Mouse (Mus musculus): Measurements from ENCODE around the gene Klhl30.
A peak's percentile ranks its signal among the peaks of the same experiment; 100 is the strongest.

Gene Klhl30

GRCm38 (mm10) chr1:91350841-91351240 lies at the start of gene Klhl30:
Gene Klhl30, plus strand, starts transcription at chr1:91351016.
- no peak for DNase-seq (ENCODE audit: low spot score in 2 of 2)

- DNase-seq (ENCODE audit: low spot score in 2 of 2), result no peak
Measured at GRCm38 (mm10) chr1:91301206-91301920, 49.5 kb upstream of the Klhl30 start.

DNA sequence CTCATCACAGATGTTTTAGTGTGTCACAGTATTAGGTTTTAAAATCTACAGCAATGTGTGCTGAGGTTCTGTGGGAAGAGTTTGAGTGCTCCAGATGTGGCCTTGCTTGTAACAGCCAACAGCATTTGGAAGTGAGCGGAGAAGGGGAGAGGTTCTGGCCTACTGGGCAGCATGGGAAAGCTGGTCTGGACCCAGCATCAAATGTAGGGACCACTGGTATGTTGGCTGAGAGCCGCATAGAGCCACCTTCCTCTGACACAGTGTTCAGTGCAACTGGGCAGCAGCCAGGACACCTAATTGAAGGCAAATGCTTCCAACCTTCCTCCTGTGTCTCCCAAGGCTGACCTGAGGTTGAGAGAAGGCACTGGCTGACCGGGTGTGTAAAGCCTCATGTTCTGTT lies 48.8 kb upstream of the Klhl30 start:
- DNase-seq (ENCODE audit: low spot score in 2 of 2), result no peak

- DNase-seq (ENCODE audit: low spot score in 2 of 2), result no peak
Measured at GRCm38 (mm10) chr1:91304621-91305020, 46.2 kb upstream of the Klhl30 start.

- DNase-seq (ENCODE audit: low spot score in 2 of 2), result no peak
Measured at GRCm38 (mm10) chr1:91309366-91310085, 41.3 kb upstream of the Klhl30 start.

GRCm38 (mm10) chr1:91312273-91312672 lies 38.5 kb upstream of the Klhl30 start:
- no peak for DNase-seq (ENCODE audit: low spot score in 2 of 2)

GRCm38 (mm10) chr1:91313251-91313650 lies 37.6 kb upstream of the Klhl30 start:
- DNase-seq (ENCODE audit: low spot score in 2 of 2), result no peak

DNA sequence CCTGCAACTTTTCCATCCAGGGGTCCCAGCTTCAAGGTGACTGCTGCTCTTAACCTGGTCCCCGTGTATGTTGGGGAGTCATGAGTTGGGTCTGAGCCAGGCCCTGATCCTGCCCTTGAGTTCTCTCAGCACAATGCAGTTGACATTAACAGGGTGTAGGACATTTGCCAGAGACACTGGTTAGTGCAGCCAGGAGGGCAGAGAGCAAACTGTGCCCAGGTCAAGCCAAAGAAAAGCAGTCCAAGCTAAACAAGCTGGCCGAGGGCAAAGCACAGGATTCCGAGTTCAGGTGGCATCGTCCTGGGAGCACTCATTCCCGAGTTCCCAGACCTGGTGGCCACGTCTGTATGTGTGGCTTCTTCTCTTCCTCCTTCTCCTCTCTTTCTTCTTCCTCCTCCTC lies 33.2 kb upstream of the Klhl30 start:
- DNase-seq (ENCODE audit: low spot score in 2 of 2), result no peak

- no peak for DNase-seq (ENCODE audit: low spot score in 2 of 2)
Measured at GRCm38 (mm10) chr1:91321760-91322438, 28.9 kb upstream of the Klhl30 start, which contains the start of gene Espnl. Gene Espnl, plus strand, starts transcription at chr1:91322075.

- no peak for DNase-seq (ENCODE audit: low spot score in 2 of 2)
Measured at GRCm38 (mm10) chr1:91324646-91325045, 26.2 kb upstream of the Klhl30 start.

GRCm38 (mm10) chr1:91325488-91326042 lies 25.3 kb upstream of the Klhl30 start:
- DNase-seq (ENCODE audit: low spot score in 2 of 2), result no peak

DNA sequence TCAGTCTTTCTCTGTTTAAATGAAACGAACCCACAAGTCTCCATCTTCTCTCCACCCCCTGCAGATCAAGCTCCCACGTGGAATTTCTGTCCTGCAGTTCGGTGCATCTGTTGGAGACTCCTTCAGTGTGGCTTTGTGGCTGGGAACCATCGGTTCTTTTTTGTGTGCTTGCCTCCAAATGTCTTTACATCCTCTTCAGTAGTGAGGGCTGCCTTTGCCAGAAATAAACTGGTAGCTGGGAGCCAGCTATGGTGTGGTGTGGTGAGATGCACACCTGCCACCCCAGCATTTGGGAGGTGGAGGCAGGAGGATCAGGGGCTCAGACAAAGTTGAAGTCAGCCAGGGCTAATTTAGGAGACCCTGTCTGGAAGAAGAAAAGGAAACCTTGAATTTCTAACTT lies 18.7 kb upstream of the Klhl30 start:
- DNase-seq (ENCODE audit: low spot score in 2 of 2), result no peak

GRCm38 (mm10) chr1:91333582-91333981 lies 17.2 kb upstream of the Klhl30 start:
- DNase-seq (ENCODE audit: low spot score in 2 of 2), result no peak

- no peak for DNase-seq (ENCODE audit: low spot score in 2 of 2)
Measured at GRCm38 (mm10) chr1:91337355-91337754, 13.5 kb upstream of the Klhl30 start.

GRCm38 (mm10) chr1:91344001-91344400 lies 6.8 kb upstream of the Klhl30 start:
- DNase-seq (ENCODE audit: low spot score in 2 of 2), result no peak

GRCm38 (mm10) chr1:91344921-91345685 lies 5.7 kb upstream of the Klhl30 start:
- DNase-seq (ENCODE audit: low spot score in 2 of 2), result no peak

DNA sequence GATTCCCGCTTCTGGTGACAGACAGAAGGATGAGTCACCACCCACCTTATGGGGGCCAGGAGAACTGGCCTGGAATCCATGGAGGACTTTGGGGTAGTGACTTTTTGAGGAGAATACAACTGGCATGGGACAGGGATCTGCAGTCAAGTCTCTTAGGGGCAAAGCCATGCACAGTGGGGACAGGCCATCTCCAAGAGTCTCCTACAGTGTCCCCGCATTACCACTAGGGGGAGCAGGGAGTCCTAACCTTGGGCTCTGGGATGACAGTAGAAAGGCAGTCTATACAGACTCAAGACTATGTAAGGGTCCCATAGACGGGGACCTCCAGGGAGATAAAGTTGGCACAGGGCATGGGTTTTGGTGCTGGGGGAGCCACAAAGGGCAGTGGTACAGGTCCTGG lies 3.9 kb upstream of the Klhl30 start:
- peak; percentile 46 to 50 for DNase-seq (ENCODE audit: low spot score in 2 of 2)

DNA sequence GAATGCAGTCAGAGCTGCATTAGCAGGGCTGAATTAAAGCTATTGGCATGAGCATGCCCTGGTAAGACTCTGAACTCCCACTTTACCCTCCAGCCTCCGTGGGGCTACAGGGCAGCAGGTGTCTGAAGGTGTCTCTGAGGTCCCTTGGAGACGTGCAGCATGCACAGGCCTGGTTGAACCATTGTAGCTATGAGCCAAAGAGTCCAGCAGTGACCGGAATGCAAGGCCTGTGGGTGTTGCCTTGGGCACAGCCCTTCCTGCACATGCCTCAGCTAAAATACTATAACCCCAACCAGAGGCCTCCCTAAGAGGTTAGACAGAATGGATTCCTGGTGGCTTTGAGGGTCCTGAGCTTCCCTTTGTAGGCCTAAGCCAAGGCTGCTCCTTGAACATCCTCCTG lies 433 bp downstream of the Klhl30 start:
- DNase-seq (ENCODE audit: low spot score in 2 of 2), result no peak

- DNase-seq (ENCODE audit: low spot score in 2 of 2), result no peak
Measured at GRCm38 (mm10) chr1:91352277-91352676, 1.5 kb downstream of the Klhl30 start.

- DNase-seq (ENCODE audit: low spot score in 2 of 2), result no peak
Measured at GRCm38 (mm10) chr1:91356105-91356504, 5.3 kb downstream of the Klhl30 start.

DNA sequence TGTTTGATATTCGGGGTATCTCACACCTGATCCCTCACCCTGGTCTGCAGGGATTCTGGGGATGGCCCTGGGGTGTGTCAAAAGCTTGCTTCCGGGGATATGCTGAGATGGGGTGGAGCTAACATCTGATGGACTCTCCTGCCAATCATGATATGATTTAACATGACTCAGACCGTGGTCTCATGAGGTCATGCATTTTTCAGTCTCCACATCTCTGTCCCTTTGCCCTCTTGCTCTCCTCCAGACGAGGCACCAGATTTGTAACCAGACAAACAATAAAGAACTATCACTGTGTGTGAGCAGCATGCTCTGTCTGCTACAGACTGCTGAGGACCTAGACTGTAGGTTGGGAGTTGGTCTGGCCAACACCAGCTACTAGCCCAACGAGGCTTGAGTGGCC lies 11.3 kb downstream of the Klhl30 start:
- DNase-seq (ENCODE audit: low spot score in 2 of 2), result no peak

All from urinary bladder, postnatal 36 days (tissue).